Mouse (Mus musculus) erythroid progenitor cell, adult 5-6 weeks (primary cell): ENCODE measurements around the gene Ten1. TPM values are rescaled to one million over a fixed set of nuclear protein-coding genes. Genes with fewer than 3 reads are reported as not detected.

ENCODE experiments used
- total RNA-seq, 2 experiments: library from RNA; stranded (forward) in 1 of 2; stranded (reverse) in 1 of 2; fragments of 150-400 nt in 1 of 2; fragments of 186-747, 209-891 nt in 1 of 2; gene quantifications; 2 replicates each; pipeline versions ENCODE4 v1.2.3 to v1.2.4; 2015 to 2017; ENCODE audit warnings: low replicate concordance in 2 of 2

Gene Ten1
- total RNA-seq, 2 experiments from 2014 or later = 3.0 to 19.3 TPM

Other genes starting within 250 kb of the Ten1 start
- not detected in 2 replicates for gene Itgb4, start 224.1 kb upstream of the Ten1 start, total RNA-seq (2015; ENCODE audit: low replicate concordance)
- not detected in 2 replicates for gene Itgb4, start 224.1 kb upstream of the Ten1 start, total RNA-seq (2017; ENCODE audit: low replicate concordance)
- 3.4 TPM in 1 of 2 replicates, not detected in the other for gene Galk1, start 186.1 kb upstream of the Ten1 start, total RNA-seq (2015; ENCODE audit: low replicate concordance)
- gene Galk1, start 186.1 kb upstream of the Ten1 start, total RNA-seq (2017; ENCODE audit: low replicate concordance) = 1.3 and 5.1 TPM in 2 replicates
- 711 and 715 TPM in 2 replicates for gene H3f3b, start 170.9 kb upstream of the Ten1 start, total RNA-seq (2015; ENCODE audit: low replicate concordance)
- gene H3f3b, start 170.9 kb upstream of the Ten1 start, total RNA-seq (2017; ENCODE audit: low replicate concordance) = 555 and 685 TPM in 2 replicates
- 12.2 and 15.1 TPM in 2 replicates for gene Unk, start 168.5 kb upstream of the Ten1 start, total RNA-seq (2015; ENCODE audit: low replicate concordance)
- gene Unk, start 168.5 kb upstream of the Ten1 start, total RNA-seq (2017; ENCODE audit: low replicate concordance) = 24.3 and 29.4 TPM in 2 replicates
- gene Unc13d, start 120.9 kb upstream of the Ten1 start, total RNA-seq (2015; ENCODE audit: low replicate concordance) = 2.5 and 6.5 TPM in 2 replicates
- 1.9 and 2.1 TPM in 2 replicates for gene Unc13d, start 120.9 kb upstream of the Ten1 start, total RNA-seq (2017; ENCODE audit: low replicate concordance)
- 114 and 127 TPM in 2 replicates for gene Wbp2, start 111.9 kb upstream of the Ten1 start, total RNA-seq (2015; ENCODE audit: low replicate concordance)
- gene Wbp2, start 111.9 kb upstream of the Ten1 start, total RNA-seq (2017; ENCODE audit: low replicate concordance) = 43.8 and 56.9 TPM in 2 replicates
- gene Trim47, start 71.6 kb upstream of the Ten1 start, total RNA-seq (2015; ENCODE audit: low replicate concordance) = 2.5 TPM in 1 of 2 replicates, not detected in the other
- 0.90 TPM in 1 of 2 replicates, not detected in the other for gene Trim47, start 71.6 kb upstream of the Ten1 start, total RNA-seq (2017; ENCODE audit: low replicate concordance)
- gene Trim65, start 67.7 kb upstream of the Ten1 start, total RNA-seq (2015; ENCODE audit: low replicate concordance) = 4.0 and 4.6 TPM in 2 replicates
- gene Trim65, start 67.7 kb upstream of the Ten1 start, total RNA-seq (2017; ENCODE audit: low replicate concordance) = 0.30 and 1.4 TPM in 2 replicates
- 9.2 and 16.9 TPM in 2 replicates for gene Mrpl38, start 60.0 kb upstream of the Ten1 start, total RNA-seq (2015; ENCODE audit: low replicate concordance)
- 5.3 and 8.5 TPM in 2 replicates for gene Mrpl38, start 60.0 kb upstream of the Ten1 start, total RNA-seq (2017; ENCODE audit: low replicate concordance)
- gene Fbf1, start 30.7 kb upstream of the Ten1 start, total RNA-seq (2015; ENCODE audit: low replicate concordance) = 13.3 and 32.7 TPM in 2 replicates
- 12.3 and 27.5 TPM in 2 replicates for gene Fbf1, start 30.7 kb upstream of the Ten1 start, total RNA-seq (2017; ENCODE audit: low replicate concordance)
- 15.5 and 18.4 TPM in 2 replicates for gene Acox1, start 190 bp downstream of the Ten1 start, total RNA-seq (2015; ENCODE audit: low replicate concordance)
- 6.4 and 20.5 TPM in 2 replicates for gene Acox1, start 190 bp downstream of the Ten1 start, total RNA-seq (2017; ENCODE audit: low replicate concordance)
- gene Evpl, start 39.2 kb downstream of the Ten1 start, total RNA-seq (2015; ENCODE audit: low replicate concordance) = not detected in 2 replicates
- gene Evpl, start 39.2 kb downstream of the Ten1 start, total RNA-seq (2017; ENCODE audit: low replicate concordance) = not detected in 2 replicates
- 13.7 and 18.9 TPM in 2 replicates for gene Srp68, start 75.4 kb downstream of the Ten1 start, total RNA-seq (2015; ENCODE audit: low replicate concordance)
- gene Srp68, start 75.4 kb downstream of the Ten1 start, total RNA-seq (2017; ENCODE audit: low replicate concordance) = 18.2 and 21.3 TPM in 2 replicates
- gene Galr2, start 82.1 kb downstream of the Ten1 start, total RNA-seq (2015; ENCODE audit: low replicate concordance) = not detected in 2 replicates
- gene Galr2, start 82.1 kb downstream of the Ten1 start, total RNA-seq (2017; ENCODE audit: low replicate concordance) = not detected in 2 replicates
- gene Exoc7, start 108.4 kb downstream of the Ten1 start, total RNA-seq (2015; ENCODE audit: low replicate concordance) = 7.6 and 8.4 TPM in 2 replicates
- 7.4 and 57.7 TPM in 2 replicates for gene Exoc7, start 108.4 kb downstream of the Ten1 start, total RNA-seq (2017; ENCODE audit: low replicate concordance)
- not detected in 2 replicates for gene Foxj1, start 136.5 kb downstream of the Ten1 start, total RNA-seq (2015; ENCODE audit: low replicate concordance)
- gene Foxj1, start 136.5 kb downstream of the Ten1 start, total RNA-seq (2017; ENCODE audit: low replicate concordance) = 0.83 TPM in 1 of 2 replicates, not detected in the other
- gene Rnf157, start 214.2 kb downstream of the Ten1 start, total RNA-seq (2015; ENCODE audit: low replicate concordance) = 5.8 and 11.7 TPM in 2 replicates
- gene Rnf157, start 214.2 kb downstream of the Ten1 start, total RNA-seq (2017; ENCODE audit: low replicate concordance) = 9.2 and 9.8 TPM in 2 replicates
- 153 and 187 TPM in 2 replicates for gene Ubald2, start 235.2 kb downstream of the Ten1 start, total RNA-seq (2015; ENCODE audit: low replicate concordance)
- 47.2 and 63.3 TPM in 2 replicates for gene Ubald2, start 235.2 kb downstream of the Ten1 start, total RNA-seq (2017; ENCODE audit: low replicate concordance)